Mouse (Mus musculus) forebrain, embryonic 16.5 days (tissue): ENCODE measurements around the gene Calr4. TPM values are rescaled to one million over a fixed set of nuclear protein-coding genes. Genes with fewer than 3 reads are reported as not detected.

Source experiments
- ATAC-seq: fragments of 200-750 bp; cut with Nextera tagmentation; 2 replicates; pipeline ENCODE4 v1.8.0; 2017; ENCODE audit warnings: mild to moderate bottlenecking, moderate library complexity
- H3K27ac ChIP-seq: fragments of 300-500 bp; sonication (generic); 2 replicates; pipeline ENCODE4 v1.5.1; 2014; ENCODE audit warnings: low read length, control low read depth
- H3K27me3 ChIP-seq: fragments of 300-500 bp; sonication (generic); replicated peaks from 2 replicates; pipeline ENCODE4 v1.6.1; 2014; ENCODE audit warnings: low read length; ENCODE audit not compliant: control insufficient read depth, insufficient read depth
- H3K36me3 ChIP-seq: fragments of 300-500 bp; sonication (generic); 2 replicates; pipeline ENCODE4 v1.6.1; 2014; ENCODE audit not compliant: control insufficient read depth, insufficient read depth
- H3K4me1 ChIP-seq: fragments of 300-500 bp; sonication (generic); replicated peaks from 2 replicates; pipeline ENCODE4 v1.6.1; 2014; ENCODE audit warnings: low read length; ENCODE audit not compliant: control insufficient read depth, insufficient read depth
- H3K4me2 ChIP-seq: fragments of 300-500 bp; sonication (generic); 2 replicates; pipeline ENCODE4 v1.6.1; 2014; ENCODE audit warnings: mild to moderate bottlenecking, low read length, control low read depth
- H3K4me3 ChIP-seq: fragments of 300-500 bp; sonication (generic); replicated peaks from 2 replicates; pipeline ENCODE4 v1.5.1; 2014; ENCODE audit warnings: mild to moderate bottlenecking, low read length, control low read depth
- H3K9ac ChIP-seq: fragments of 300-500 bp; sonication (generic); replicated peaks from 2 replicates; pipeline ENCODE4 v1.6.1; 2014; ENCODE audit warnings: low read depth, low read length, control low read depth
- H3K9me3 ChIP-seq: fragments of 300-500 bp; sonication (generic); 2 replicates; pipeline ENCODE4 v1.6.1; 2016; ENCODE audit warnings: low read length; ENCODE audit not compliant: control insufficient read depth
- WGBS: fragments of 180-500 bp; shearing (Covaris S2); extraction: QIAGEN DNeasy Blood & Tissue Kit; methylation state at CpG from one replicate; pipeline ENCODE4 v1.1.7; 2014; 5-methylcytosine and 5-hydroxymethylcytosine counted together
- polyA plus RNA-seq: library from polyadenylated mRNA; unstranded; fragments of >200 nt; fragmentation: Nextera tagmentation; extraction: Ambion mirVana; gene quantifications from 2 replicates; pipeline ENCODE4 v1.2.1, GENCODE M21; 2015

Calr4 gene
- polyA plus RNA-seq, 1 experiment from 2014 or later = 0.44 TPM

- Histone ChIP-seq H3K9ac (peak overlapping the region; percentile 71; the same call in 1 of the 2 replicates), H3K9me3 (no peaks in the 10 kb centered on the region), H3K4me1 (peaks cover 4% of the 10 kb centered on the region; the same call in 1 of the 2 replicates), H3K27ac (no peak overlapping the region), H3K4me3 (peak overlapping the region; percentile 75), H3K36me3 (no peaks in the 10 kb centered on the region), H3K27me3 (no peaks in the 10 kb centered on the region), H3K4me2 (peak overlapping the region; percentile 77)
- ATAC-seq = no peak
- 12% methylated on average over 4 of the region's 4 CpGs for WGBS
Observed at GRCm38 (mm10) chr4:109281161-109281560, 46.9 kb downstream of the Calr4 start.

- no peak for ATAC-seq
- no peak overlapping the region for H3K4me3 ChIP-seq
- no peaks in the 10 kb centered on the region for H3K36me3 ChIP-seq
- 74% methylated on average over 1 of the region's 1 CpGs for WGBS
- H3K4me1 ChIP-seq = peaks cover 4% of the 10 kb centered on the region; the same call in 1 of the 2 replicates
- H3K9ac ChIP-seq = no peak overlapping the region
- H3K4me2 ChIP-seq = 0 out of 2 replicates have a peak overlapping the region, but pooled peaks have one; percentile 17
- H3K9me3 ChIP-seq = no peaks in the 10 kb centered on the region
- H3K27ac ChIP-seq = no peak overlapping the region
- H3K27me3 ChIP-seq = no peaks in the 10 kb centered on the region
Observed at GRCm38 (mm10) chr4:109281946-109282345, 47.7 kb downstream of the Calr4 start.

- no peak for ATAC-seq
- Histone ChIP-seq H3K27me3 (no peaks in the 10 kb centered on the region), H3K4me2 (no peak overlapping the region), H3K9me3 (no peaks in the 10 kb centered on the region), H3K4me1 (no peaks in the 10 kb centered on the region), H3K4me3 (no peak overlapping the region), H3K27ac (no peak overlapping the region), H3K36me3 (no peaks in the 10 kb centered on the region), H3K9ac (no peak overlapping the region)
Observed at GRCm38 (mm10) chr4:109294629-109295028, 60.3 kb downstream of the Calr4 start.

- ATAC-seq = no peak
- 76% methylated on average over 2 of the region's 2 CpGs for WGBS
- H3K36me3 ChIP-seq = no peaks in the 10 kb centered on the region
- no peak overlapping the region for H3K4me2 ChIP-seq
- no peak overlapping the region for H3K9ac ChIP-seq
- H3K4me1 ChIP-seq = no peaks in the 10 kb centered on the region
- H3K4me3 ChIP-seq = no peak overlapping the region
- H3K27me3 ChIP-seq = no peaks in the 10 kb centered on the region
- H3K27ac ChIP-seq = no peak overlapping the region
- no peaks in the 10 kb centered on the region for H3K9me3 ChIP-seq
Observed at GRCm38 (mm10) chr4:109296510-109296909, 62.2 kb downstream of the Calr4 start.

- Histone ChIP-seq H3K4me3 (no peak overlapping the region), H3K27ac (no peak overlapping the region), H3K4me1 (no peaks in the 10 kb centered on the region), H3K9me3 (no peaks in the 10 kb centered on the region), H3K9ac (no peak overlapping the region), H3K36me3 (no peaks in the 10 kb centered on the region), H3K27me3 (no peaks in the 10 kb centered on the region), H3K4me2 (no peak overlapping the region)
- no peak for ATAC-seq
Observed at GRCm38 (mm10) chr4:109299136-109299535, 64.9 kb downstream of the Calr4 start.

Other genes with a start within 250 kb of the Calr4 start
- gene Nrd1, start 233.8 kb upstream of the Calr4 start, polyA plus RNA-seq = 84.6 and 88.8 TPM in 2 replicates
- gene Osbpl9, start 32.2 kb upstream of the Calr4 start, polyA plus RNA-seq = 76.9 and 86.5 TPM in 2 replicates
- gene Eps15, start 45.8 kb downstream of the Calr4 start, polyA plus RNA-seq = 41.5 and 46.0 TPM in 2 replicates
- 0.45 and 0.91 TPM in 2 replicates for gene Ttc39a, start 172.1 kb downstream of the Calr4 start, polyA plus RNA-seq